Mouse (Mus musculus) small intestine, adult 10 weeks (tissue): Measurements from ENCODE around the gene Ptms. TPM values are rescaled to one million over a fixed set of nuclear protein-coding genes. Genes with fewer than 3 reads are reported as not detected.

Experiments
- polyA plus RNA-seq: library from polyadenylated mRNA; stranded (reverse); fragments of 350-450 nt; fragmentation: Illumina TruSeq; extraction: RNeasy Lipid Tissue Mini Kit (QIAGEN cat#74804); gene quantifications from one replicate; pipeline ENCODE4 v1.2.3, GENCODE M21; 2014; ENCODE audit warnings: low replicate concordance

Gene Ptms
- polyA plus RNA-seq: 75.4 TPM

GRCm38 (mm10) chr6:124919695-124920317, at the start of gene Ptms:
TSS of gene Ptms (minus strand) at chr6:124920103.

GRCm38 (mm10) chr6:124965088-124965719, 45.3 kb upstream of the Ptms start, which contains the start of gene Cops7a:
TSS of gene Cops7a (minus strand) at chr6:124965538.

GRCm38 (mm10) chr6:124930754-124931524, 11.0 kb upstream of the Ptms start, which contains the start of gene Mlf2:
TSS of gene Mlf2 (plus strand) at chr6:124931386.

GRCm38 (mm10) chr6:124911533-124912218, 8.2 kb downstream of the Ptms start, which contains the start of gene Lag3:
TSS of gene Lag3 (minus strand) at chr6:124911705.

GRCm38 (mm10) chr6:124887986-124888385, 31.9 kb downstream of the Ptms start, which contains the start of gene Cd4:
TSS of gene Cd4 (minus strand) at chr6:124888221.

Other genes starting within 250 kb of the Ptms start
- 8.9 TPM for gene Emg1, start 207.9 kb downstream of the Ptms start, polyA plus RNA-seq
- 27.4 TPM for gene Phb2, start 207.8 kb downstream of the Ptms start, polyA plus RNA-seq
- 0.89 TPM for gene Ptpn6, start 181.4 kb downstream of the Ptms start, polyA plus RNA-seq
- 1.6 TPM for gene Grcc10, start 178.7 kb downstream of the Ptms start, polyA plus RNA-seq
- gene Gm45234, start 164.1 kb downstream of the Ptms start, polyA plus RNA-seq: not detected
- 0.41 TPM for gene Atn1, start 163.6 kb downstream of the Ptms start, polyA plus RNA-seq
- 0.41 TPM for gene Eno2, start 150.4 kb downstream of the Ptms start, polyA plus RNA-seq
- not detected for gene Lrrc23, start 140.4 kb downstream of the Ptms start, polyA plus RNA-seq
- not detected for gene Spsb2, start 111.4 kb downstream of the Ptms start, polyA plus RNA-seq
- gene Tpi1, start 105.8 kb downstream of the Ptms start, polyA plus RNA-seq: 27.8 TPM
- 12.5 TPM for gene Usp5, start 90.6 kb downstream of the Ptms start, polyA plus RNA-seq
- gene Cdca3, start 90.6 kb downstream of the Ptms start, polyA plus RNA-seq: 6.3 TPM
- gene Gnb3, start 79.8 kb downstream of the Ptms start, polyA plus RNA-seq: not detected
- gene P3h3, start 62.4 kb downstream of the Ptms start, polyA plus RNA-seq: not detected
- gene Gpr162, start 56.1 kb downstream of the Ptms start, polyA plus RNA-seq: not detected
- 2.6 TPM for gene Cd4, start 31.9 kb downstream of the Ptms start, polyA plus RNA-seq
- gene Lag3, start 8.4 kb downstream of the Ptms start, polyA plus RNA-seq: not detected
- gene Mlf2, start 11.3 kb upstream of the Ptms start, polyA plus RNA-seq: 12.7 TPM
- gene Cops7a, start 45.4 kb upstream of the Ptms start, polyA plus RNA-seq: 17.0 TPM
- gene Pianp, start 76.6 kb upstream of the Ptms start, polyA plus RNA-seq: 0.33 TPM
- gene Zfp384, start 89.0 kb upstream of the Ptms start, polyA plus RNA-seq: 12.7 TPM
- gene Ing4, start 119.7 kb upstream of the Ptms start, polyA plus RNA-seq: 18.8 TPM
- gene Acrbp, start 129.6 kb upstream of the Ptms start, polyA plus RNA-seq: 2.5 TPM
- gene Lpar5, start 147.8 kb upstream of the Ptms start, polyA plus RNA-seq: 1.6 TPM
- gene Chd4, start 175.9 kb upstream of the Ptms start, polyA plus RNA-seq: 31.1 TPM
- 0.33 TPM for gene Nop2, start 211.8 kb upstream of the Ptms start, polyA plus RNA-seq
- 0.59 TPM for gene Iffo1, start 225.1 kb upstream of the Ptms start, polyA plus RNA-seq
- 39.7 TPM for gene Gapdh, start 246.4 kb upstream of the Ptms start, polyA plus RNA-seq